Mouse (Mus musculus) kidney, adult 2 months (tissue): ENCODE results near the gene Ano4. TPM values are rescaled to one million over a fixed set of nuclear protein-coding genes. Genes with fewer than 3 reads are reported as not detected.

Experiments used
- DNase-seq: peaks from one replicate; pipeline ENCODE4 v3.0.0; 2021
- H3K27ac ChIP-seq: fragments of 200-500 bp; 2 replicates; pipeline ENCODE4 v1.5.1; 2012; ENCODE audit warnings: low read depth, low read length, control low read depth, inconsistent platforms; ENCODE audit not compliant: insufficient read depth
- H3K27me3 ChIP-seq: fragments of 200-500 bp; replicated peaks from 2 replicates; pipeline ENCODE4 v1.6.1; 2012; ENCODE audit warnings: mild to moderate bottlenecking, moderate library complexity, low read length, inconsistent platforms; ENCODE audit not compliant: control insufficient read depth, insufficient read depth
- H3K36me3 ChIP-seq: fragments of 200-500 bp; 2 replicates; pipeline ENCODE4 v1.6.1; 2012; ENCODE audit warnings: mild to moderate bottlenecking, moderate library complexity, low read length, inconsistent platforms; ENCODE audit not compliant: control insufficient read depth, insufficient read depth
- H3K4me1 ChIP-seq: fragments of 200-500 bp; 2 replicates; pipeline ENCODE4 v1.6.1; 2011; ENCODE audit warnings: low read length; ENCODE audit not compliant: control insufficient read depth, insufficient read depth
- H3K4me3 ChIP-seq: fragments of 200-500 bp; 2 replicates; pipeline ENCODE4 v1.5.1; 2011; ENCODE audit warnings: mild to moderate bottlenecking, low read depth, low read length, control low read depth; ENCODE audit not compliant: insufficient read depth
- CTCF ChIP-seq: fragments of 200-500 bp; conservative IDR thresholded peaks from 2 replicates; pipeline ENCODE4 v1.5.1; 2011; ENCODE audit warnings: low read depth, mild to moderate bottlenecking, control low read depth, low read length, moderate library complexity, mixed read lengths; ENCODE audit not compliant: insufficient read depth, insufficient read length
- POLR2A ChIP-seq: fragments of 200-500 bp; IDR thresholded peaks from one replicate; pipeline ENCODE4 v1.6.1; 2011; ENCODE audit warnings: low read depth, low read length, control low read depth
- WGBS: fragments of 180-500 bp; shearing (Covaris S2); methylation state at CpG from one replicate; pipeline ENCODE4 v1.1.7; 2018; 5-methylcytosine and 5-hydroxymethylcytosine counted together
- polyA plus RNA-seq: library from polyadenylated mRNA; depleted of rRNA; stranded (reverse); fragments of >200 nt; gene quantifications from 2 replicates; pipeline ENCODE4 v1.2.3, GENCODE M21; 2012

The Ano4 gene
- polyA plus RNA-seq, 1 experiment, result 0.69 TPM

DNA sequence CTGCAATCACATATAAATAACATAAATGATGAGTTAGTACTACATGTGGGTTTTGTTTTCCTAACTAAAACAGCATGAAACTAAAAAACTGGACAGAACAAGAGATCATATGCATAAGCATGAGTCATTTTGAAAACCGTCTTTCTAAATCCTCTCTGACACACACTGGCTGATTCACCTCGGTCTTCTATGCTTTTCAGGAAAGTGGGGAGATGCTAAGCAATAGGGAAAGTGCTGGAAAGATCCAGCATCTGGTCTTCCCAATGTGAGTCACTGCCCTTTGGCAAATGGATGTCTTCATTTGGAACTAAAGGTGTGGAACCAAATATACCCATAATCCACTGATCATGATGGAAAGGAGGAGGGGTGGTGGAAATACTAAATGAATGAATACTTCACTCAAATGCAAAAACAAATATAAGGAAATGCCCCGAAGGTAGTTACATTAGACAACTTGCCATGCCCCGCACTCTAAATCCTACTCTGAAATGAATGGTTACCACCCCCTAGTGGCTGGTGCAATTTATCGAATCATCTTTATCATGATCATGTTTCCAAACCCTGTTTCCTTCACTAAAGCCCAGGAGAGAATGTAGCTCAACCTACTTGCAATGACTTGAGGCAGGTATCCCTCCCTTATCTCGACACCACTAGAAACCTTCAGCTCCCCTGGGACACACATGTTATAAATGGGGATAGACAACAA, 122.1 kb downstream of the Ano4 start:
- no peaks in the 10 kb centered on the region for H3K27me3 ChIP-seq
- TF ChIP-seq CTCF, result no peak
- no peak for TF ChIP-seq POLR2A
- no peaks in the 10 kb centered on the region for H3K4me1 ChIP-seq
- 75% methylated on average over 6 of the region's 6 CpGs for WGBS
- no peak overlapping the region for H3K27ac ChIP-seq
- DNase-seq, result peak; percentile 3
- no peak overlapping the region for H3K4me3 ChIP-seq
- H3K36me3 ChIP-seq, result no peaks in the 10 kb centered on the region

- H3K4me3 ChIP-seq, result no peak overlapping the region
- H3K36me3 ChIP-seq, result no peaks in the 10 kb centered on the region
- H3K4me1 ChIP-seq, result no peaks in the 10 kb centered on the region
- H3K27me3 ChIP-seq, result no peaks in the 10 kb centered on the region
- DNase-seq, result no peak
- 85% methylated on average over 6 of the region's 6 CpGs for WGBS
- no peak overlapping the region for H3K27ac ChIP-seq
- TF ChIP-seq POLR2A (no peak), CTCF (no peak)
These were observed 128.5 kb downstream of the Ano4 start for GRCm38 (mm10) chr10:89216078-89216477.

DNA sequence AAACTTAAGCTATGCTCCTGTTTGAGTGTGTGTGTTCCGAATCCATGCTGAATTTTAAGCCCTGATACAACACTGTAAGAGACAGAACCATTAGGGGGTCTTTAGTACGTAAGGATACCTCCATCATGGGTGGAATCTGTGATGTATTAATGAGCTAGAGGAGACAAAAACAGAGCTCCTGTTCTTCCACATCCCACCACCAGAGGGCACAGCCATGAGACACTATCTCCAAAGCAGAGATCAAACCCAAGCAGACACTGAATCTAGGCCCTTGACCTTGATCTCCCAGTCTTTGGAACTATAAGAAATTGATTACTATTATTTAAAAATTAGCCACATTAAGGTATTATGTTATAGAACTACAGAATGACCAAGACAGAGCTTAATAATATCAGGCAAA, 138.7 kb downstream of the Ano4 start:
- H3K4me3 ChIP-seq, result no peak overlapping the region
- H3K4me1 ChIP-seq, result no peaks in the 10 kb centered on the region
- 48% methylated on average over 2 of the region's 2 CpGs for WGBS
- H3K27ac ChIP-seq, result no peak overlapping the region
- no peaks in the 10 kb centered on the region for H3K36me3 ChIP-seq
- TF ChIP-seq CTCF, result peak; percentile 50
- TF ChIP-seq POLR2A, result no peak
- H3K27me3 ChIP-seq, result no peaks in the 10 kb centered on the region
- peak; percentile 28 for DNase-seq

GRCm38 (mm10) chr10:89196444-89196843, 148.1 kb downstream of the Ano4 start:
- H3K27ac ChIP-seq, result no peak overlapping the region
- DNase-seq, result no peak
- H3K4me3 ChIP-seq, result no peak overlapping the region
- H3K4me1 ChIP-seq, result no peaks in the 10 kb centered on the region
- WGBS, result 89% methylated on average over 10 of the region's 10 CpGs
- no peaks in the 10 kb centered on the region for H3K36me3 ChIP-seq
- TF ChIP-seq POLR2A, result no peak
- no peaks in the 10 kb centered on the region for H3K27me3 ChIP-seq

GRCm38 (mm10) chr10:89195068-89195467, 149.5 kb downstream of the Ano4 start:
- no peak overlapping the region for H3K27ac ChIP-seq
- H3K36me3 ChIP-seq, result no peaks in the 10 kb centered on the region
- H3K4me3 ChIP-seq, result no peak overlapping the region
- no peak for DNase-seq
- H3K27me3 ChIP-seq, result no peaks in the 10 kb centered on the region
- WGBS, result 77% methylated on average over 3 of the region's 3 CpGs
- no peaks in the 10 kb centered on the region for H3K4me1 ChIP-seq
- TF ChIP-seq POLR2A (no peak), CTCF (no peak)

- no peaks in the 10 kb centered on the region for H3K27me3 ChIP-seq
- no peak for DNase-seq
- TF ChIP-seq CTCF (no peak), POLR2A (no peak)
- WGBS, result 79% methylated on average over 7 of the region's 7 CpGs
- no peak overlapping the region for H3K27ac ChIP-seq
- no peaks in the 10 kb centered on the region for H3K4me1 ChIP-seq
- H3K4me3 ChIP-seq, result no peak overlapping the region
- H3K36me3 ChIP-seq, result no peaks in the 10 kb centered on the region
These were observed 150.1 kb downstream of the Ano4 start for GRCm38 (mm10) chr10:89194440-89194839.

DNA sequence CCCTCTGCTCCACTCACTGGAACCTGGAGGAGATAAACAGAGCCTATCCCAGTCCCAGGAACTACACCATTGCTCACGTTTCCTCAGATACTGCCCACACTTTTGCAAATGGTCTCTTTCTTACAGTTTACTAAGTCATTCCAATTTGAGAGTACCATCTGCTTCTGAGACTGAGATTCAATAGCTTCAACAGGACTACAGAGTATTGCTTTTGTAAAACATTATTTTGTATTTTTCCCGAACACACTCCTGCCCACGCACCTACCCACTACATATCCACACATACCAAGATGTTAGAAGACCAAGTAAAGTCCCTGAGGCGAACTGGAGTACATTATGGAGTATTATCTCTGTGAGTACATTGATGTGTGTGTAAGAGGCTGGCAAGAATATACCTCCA, 166.6 kb downstream of the Ano4 start:
- TF ChIP-seq CTCF, result no peak
- H3K27ac ChIP-seq, result no peak overlapping the region
- H3K4me1 ChIP-seq, result no peaks in the 10 kb centered on the region
- 80% methylated on average over 4 of the region's 4 CpGs for WGBS
- H3K36me3 ChIP-seq, result no peaks in the 10 kb centered on the region
- no peak for DNase-seq
- H3K27me3 ChIP-seq, result no peaks in the 10 kb centered on the region
- no peak overlapping the region for H3K4me3 ChIP-seq

- Histone ChIP-seq H3K36me3 (no peaks in the 10 kb centered on the region), H3K27me3 (no peaks in the 10 kb centered on the region), H3K4me1 (no peaks in the 10 kb centered on the region), H3K4me3 (no peak overlapping the region), H3K27ac (no peak overlapping the region)
- TF ChIP-seq CTCF, result no peak
- no peak for TF ChIP-seq POLR2A
- WGBS, result 70% methylated on average over 1 of the region's 1 CpGs
- DNase-seq, result no peak
These were observed 180.0 kb downstream of the Ano4 start for GRCm38 (mm10) chr10:89164533-89164932.
